Mouse (Mus musculus) mouse trophoblast stem cell (cell line): ENCODE results near the gene Iffo2.

Source experiments
- in situ Hi-C, 2 experiments: fragments of 300-500 bp; cut with MseI, MboI; formaldehyde crosslinking; loops; 2 replicates in 1 of 2; 3 replicates in 1 of 2; pipeline ENCODE4 v1.15.1; 2025

Gene Iffo2

GRCm38 (mm10) chr4:139637847-139638246 lies 107.5 kb downstream of the Iffo2 start:
- in situ Hi-C loops, result no loop called here

- in situ Hi-C loops, result no loop called here
Observed at GRCm38 (mm10) chr4:139638356-139638755, 108.0 kb downstream of the Iffo2 start.

- in situ Hi-C loops, result no loop called here
Observed at GRCm38 (mm10) chr4:139639801-139640200, 109.5 kb downstream of the Iffo2 start.

- in situ Hi-C loops, result no loop called here
Observed at GRCm38 (mm10) chr4:139640333-139640732, 110.0 kb downstream of the Iffo2 start.

GRCm38 (mm10) chr4:139640775-139641174 lies 110.4 kb downstream of the Iffo2 start:
- in situ Hi-C loops, result no loop called here

GRCm38 (mm10) chr4:139641829-139642425 lies 111.6 kb downstream of the Iffo2 start:
- in situ Hi-C loops, result no loop called here

GRCm38 (mm10) chr4:139643972-139644371 lies 113.6 kb downstream of the Iffo2 start:
- in situ Hi-C loops, result no loop called here

- in situ Hi-C loops, result no loop called here
Observed at GRCm38 (mm10) chr4:139646916-139647315, 116.6 kb downstream of the Iffo2 start.

GRCm38 (mm10) chr4:139650086-139650743 lies 119.9 kb downstream of the Iffo2 start:
- in situ Hi-C loops, result no loop called here

- in situ Hi-C loops, result no loop called here
Observed at GRCm38 (mm10) chr4:139650907-139651306, 120.6 kb downstream of the Iffo2 start.

GRCm38 (mm10) chr4:139653238-139653637 lies 122.9 kb downstream of the Iffo2 start, which contains the start of gene Tas1r2:
Gene Tas1r2, plus strand, starts transcription at chr4:139653538.
- in situ Hi-C loops, result no loop called here

GRCm38 (mm10) chr4:139661897-139662296 lies 131.5 kb downstream of the Iffo2 start:
- in situ Hi-C loops, result no loop called here

- in situ Hi-C loops, result no loop called here
Observed at GRCm38 (mm10) chr4:139667632-139668031, 137.3 kb downstream of the Iffo2 start.

GRCm38 (mm10) chr4:139669847-139670246 lies 139.5 kb downstream of the Iffo2 start:
- in situ Hi-C loops, result no loop called here
